Mouse (Mus musculus): ENCODE measurements around the gene Olfr676. TPM values are rescaled to one million over a fixed set of nuclear protein-coding genes. Genes with fewer than 3 reads are reported as not detected.

Gene Olfr676
- not detected for polyA plus RNA-seq (2014; fragmentation: Illumina TruSeq; extraction: RNeasy Lipid Tissue Mini Kit (QIAGEN cat#74804); ENCODE audit: low read depth, low replicate concordance)

DNA sequence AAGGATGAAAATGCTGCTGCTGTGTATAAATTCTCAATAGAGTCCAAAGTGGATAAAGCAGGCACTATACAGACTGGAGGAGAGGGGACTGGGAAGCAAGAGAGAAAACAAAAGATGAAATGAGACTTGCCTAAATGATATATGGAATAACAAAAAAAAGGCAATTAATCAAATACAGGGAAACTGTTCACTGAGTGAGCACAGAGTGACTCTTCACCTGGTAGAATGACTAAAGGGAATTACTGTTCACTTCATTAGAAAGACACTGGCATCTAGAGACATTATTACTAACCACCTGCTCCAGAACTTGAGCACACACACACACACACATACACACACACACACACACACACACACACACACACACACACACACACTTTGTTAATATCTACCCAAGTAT, at the start of gene Olfr676:
Gene Olfr676, plus strand, starts transcription at position 301 of the 400 bp plus-strand sequence.

DNA sequence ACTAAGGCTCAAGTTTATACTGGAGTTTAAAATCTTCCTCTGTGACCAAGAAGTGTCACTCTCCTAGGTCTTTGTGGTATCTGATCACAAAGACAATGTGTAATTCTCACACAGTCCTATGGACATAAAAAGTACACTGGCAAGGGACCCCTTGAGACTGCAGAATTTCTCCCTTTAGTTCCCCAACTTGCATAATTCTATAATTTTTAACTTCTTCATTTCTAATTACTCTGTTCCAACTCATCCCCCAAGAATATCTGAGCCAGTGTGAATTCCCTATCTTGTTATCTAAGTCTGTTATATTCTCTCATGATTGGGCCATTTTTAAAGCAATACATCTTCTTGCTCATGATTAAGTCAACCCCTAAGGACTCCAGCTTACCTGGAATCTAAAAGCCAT, 30.6 kb upstream of the Olfr676 start, which contains the start of gene Olfr672:
Gene Olfr672, minus strand, starts transcription at position 101 of the 400 bp plus-strand sequence.

DNA sequence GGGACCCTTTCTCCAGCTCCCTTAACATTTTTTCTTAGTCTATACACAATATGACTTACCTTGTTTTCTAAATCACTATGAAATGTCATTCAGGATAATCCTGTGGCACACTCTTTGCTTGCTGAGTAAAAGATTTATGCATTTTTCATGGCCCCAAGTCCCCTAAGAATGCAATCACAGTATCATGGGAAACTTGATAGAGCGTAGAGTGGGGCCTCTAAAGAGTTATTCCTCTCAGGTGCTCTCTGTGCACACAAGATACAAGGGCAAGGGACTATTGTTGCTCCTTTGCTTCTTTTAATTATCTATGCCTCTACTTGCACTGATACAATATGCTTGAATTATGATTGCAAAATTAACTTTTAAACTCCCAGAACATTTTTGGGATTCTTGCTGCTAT, 4.1 kb upstream of the Olfr676 start, which contains the start of gene Olfr675:
Gene Olfr675, minus strand, starts transcription at position 101 of the 400 bp plus-strand sequence.

DNA sequence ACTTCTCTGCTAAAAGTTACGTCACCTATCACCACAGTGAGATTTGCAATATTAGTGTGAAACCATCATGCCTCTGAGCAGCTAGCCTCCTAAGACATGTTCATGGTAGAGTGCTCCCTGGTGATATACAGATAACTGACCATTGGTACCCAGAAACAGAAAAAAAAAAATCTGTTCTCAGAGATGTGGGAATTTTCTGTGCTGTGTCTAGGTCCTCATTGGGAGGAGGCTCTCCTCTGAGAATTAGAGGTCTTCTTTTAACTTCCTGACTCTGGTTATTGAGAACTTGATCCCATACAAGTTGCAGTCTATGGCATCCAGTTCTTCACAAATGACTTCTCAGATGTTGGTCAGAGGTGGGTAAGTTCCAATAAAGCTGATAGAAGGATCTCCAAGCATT, 31.7 kb downstream of the Olfr676 start, which contains the start of gene Olfr678:
Gene Olfr678, plus strand, starts transcription at position 301 of the 400 bp plus-strand sequence.

DNA sequence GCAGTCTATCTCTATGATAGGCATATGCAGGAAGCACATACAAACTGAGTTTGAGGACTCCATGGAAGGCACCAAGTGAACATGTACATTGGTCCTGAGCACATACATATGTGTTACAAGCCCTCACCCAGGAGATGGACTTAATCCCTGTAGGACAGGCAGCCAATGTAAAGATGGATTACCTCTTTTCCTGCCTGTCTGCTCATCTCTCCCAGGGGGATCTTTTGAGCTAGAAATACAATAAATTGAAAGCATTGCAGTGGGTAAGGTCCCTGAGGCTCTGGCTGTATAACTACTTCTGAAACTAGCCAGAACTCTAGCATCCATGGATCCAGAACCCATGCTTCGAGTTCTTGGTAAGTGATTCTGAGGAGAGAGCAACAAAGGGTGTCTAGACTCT, 48.4 kb downstream of the Olfr676 start, which contains the start of gene Olfr679:
Gene Olfr679, plus strand, starts transcription at position 301 of the 400 bp plus-strand sequence.

Other genes starting within 250 kb of the Olfr676 start
- not detected for gene Usp17lb, start 190.1 kb upstream of the Olfr676 start, polyA plus RNA-seq (2014; fragmentation: Illumina TruSeq; extraction: RNeasy Lipid Tissue Mini Kit (QIAGEN cat#74804); ENCODE audit: low read depth, low replicate concordance)
- not detected for gene Usp17la, start 175.7 kb upstream of the Olfr676 start, polyA plus RNA-seq (2014; fragmentation: Illumina TruSeq; extraction: RNeasy Lipid Tissue Mini Kit (QIAGEN cat#74804); ENCODE audit: low read depth, low replicate concordance)
- not detected for gene Olfr665, start 154.7 kb upstream of the Olfr676 start, polyA plus RNA-seq (2014; fragmentation: Illumina TruSeq; extraction: RNeasy Lipid Tissue Mini Kit (QIAGEN cat#74804); ENCODE audit: low read depth, low replicate concordance)
- gene Olfr666, start 136.7 kb upstream of the Olfr676 start, polyA plus RNA-seq (2014; fragmentation: Illumina TruSeq; extraction: RNeasy Lipid Tissue Mini Kit (QIAGEN cat#74804); ENCODE audit: low read depth, low replicate concordance), result not detected
- not detected for gene Olfr667, start 111.2 kb upstream of the Olfr676 start, polyA plus RNA-seq (2014; fragmentation: Illumina TruSeq; extraction: RNeasy Lipid Tissue Mini Kit (QIAGEN cat#74804); ENCODE audit: low read depth, low replicate concordance)
- not detected for gene Olfr668, start 104.6 kb upstream of the Olfr676 start, polyA plus RNA-seq (2014; fragmentation: Illumina TruSeq; extraction: RNeasy Lipid Tissue Mini Kit (QIAGEN cat#74804); ENCODE audit: low read depth, low replicate concordance)
- gene Olfr669, start 98.5 kb upstream of the Olfr676 start, polyA plus RNA-seq (2014; fragmentation: Illumina TruSeq; extraction: RNeasy Lipid Tissue Mini Kit (QIAGEN cat#74804); ENCODE audit: low read depth, low replicate concordance), result not detected
- gene Olfr670, start 70.1 kb upstream of the Olfr676 start, polyA plus RNA-seq (2014; fragmentation: Illumina TruSeq; extraction: RNeasy Lipid Tissue Mini Kit (QIAGEN cat#74804); ENCODE audit: low read depth, low replicate concordance), result not detected
- gene Olfr671, start 53.6 kb upstream of the Olfr676 start, polyA plus RNA-seq (2014; fragmentation: Illumina TruSeq; extraction: RNeasy Lipid Tissue Mini Kit (QIAGEN cat#74804); ENCODE audit: low read depth, low replicate concordance), result not detected
- not detected for gene Olfr672, start 30.7 kb upstream of the Olfr676 start, polyA plus RNA-seq (2014; fragmentation: Illumina TruSeq; extraction: RNeasy Lipid Tissue Mini Kit (QIAGEN cat#74804); ENCODE audit: low read depth, low replicate concordance)
- not detected for gene Olfr675, start 4.2 kb upstream of the Olfr676 start, polyA plus RNA-seq (2014; fragmentation: Illumina TruSeq; extraction: RNeasy Lipid Tissue Mini Kit (QIAGEN cat#74804); ENCODE audit: low read depth, low replicate concordance)
- gene Olfr677, start 18.7 kb downstream of the Olfr676 start, polyA plus RNA-seq (2014; fragmentation: Illumina TruSeq; extraction: RNeasy Lipid Tissue Mini Kit (QIAGEN cat#74804); ENCODE audit: low read depth, low replicate concordance), result not detected
- not detected for gene Olfr678, start 31.8 kb downstream of the Olfr676 start, polyA plus RNA-seq (2014; fragmentation: Illumina TruSeq; extraction: RNeasy Lipid Tissue Mini Kit (QIAGEN cat#74804); ENCODE audit: low read depth, low replicate concordance)
- not detected for gene Olfr679, start 48.5 kb downstream of the Olfr676 start, polyA plus RNA-seq (2014; fragmentation: Illumina TruSeq; extraction: RNeasy Lipid Tissue Mini Kit (QIAGEN cat#74804); ENCODE audit: low read depth, low replicate concordance)
- gene Olfr680-ps1, start 60.1 kb downstream of the Olfr676 start, polyA plus RNA-seq (2014; fragmentation: Illumina TruSeq; extraction: RNeasy Lipid Tissue Mini Kit (QIAGEN cat#74804); ENCODE audit: low read depth, low replicate concordance), result not detected
- gene Olfr681, start 84.1 kb downstream of the Olfr676 start, polyA plus RNA-seq (2014; fragmentation: Illumina TruSeq; extraction: RNeasy Lipid Tissue Mini Kit (QIAGEN cat#74804); ENCODE audit: low read depth, low replicate concordance), result not detected
- gene Olfr683, start 114.3 kb downstream of the Olfr676 start, polyA plus RNA-seq (2014; fragmentation: Illumina TruSeq; extraction: RNeasy Lipid Tissue Mini Kit (QIAGEN cat#74804); ENCODE audit: low read depth, low replicate concordance), result not detected
- not detected for gene Olfr684, start 131.0 kb downstream of the Olfr676 start, polyA plus RNA-seq (2014; fragmentation: Illumina TruSeq; extraction: RNeasy Lipid Tissue Mini Kit (QIAGEN cat#74804); ENCODE audit: low read depth, low replicate concordance)
- not detected for gene Olfr685, start 153.3 kb downstream of the Olfr676 start, polyA plus RNA-seq (2014; fragmentation: Illumina TruSeq; extraction: RNeasy Lipid Tissue Mini Kit (QIAGEN cat#74804); ENCODE audit: low read depth, low replicate concordance)
- not detected for gene Olfr686, start 174.8 kb downstream of the Olfr676 start, polyA plus RNA-seq (2014; fragmentation: Illumina TruSeq; extraction: RNeasy Lipid Tissue Mini Kit (QIAGEN cat#74804); ENCODE audit: low read depth, low replicate concordance)